Mouse (Mus musculus): ENCODE data around the gene C2cd4d. TPM values are rescaled to one million over a fixed set of nuclear protein-coding genes. Genes with fewer than 3 reads are reported as not detected.

Gene C2cd4d
- total RNA-seq, 2 experiments from 2014 or later: not detected

DNA sequence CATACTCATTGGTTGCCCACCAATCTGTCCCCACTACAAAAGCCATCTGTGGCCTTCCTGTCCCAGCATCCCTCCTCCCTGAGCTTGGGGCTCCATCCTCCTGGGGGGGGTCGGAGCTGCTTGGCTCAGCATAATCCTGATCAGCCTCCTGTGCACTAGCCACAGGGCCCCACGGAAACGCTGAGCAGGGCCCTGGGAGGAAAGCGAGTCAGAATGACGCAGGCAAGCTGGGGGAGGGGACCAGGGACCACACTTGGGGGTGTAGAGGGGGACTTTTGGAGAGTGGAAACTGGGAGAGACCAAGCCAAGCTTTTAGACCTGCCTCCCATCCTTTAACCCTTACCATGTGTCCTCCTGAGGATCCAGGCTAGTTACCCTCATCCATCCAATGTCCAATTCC is 13.6 kb downstream of the C2cd4d start:
- no peak for DNase-seq (ENCODE audit: low spot score)

DNA sequence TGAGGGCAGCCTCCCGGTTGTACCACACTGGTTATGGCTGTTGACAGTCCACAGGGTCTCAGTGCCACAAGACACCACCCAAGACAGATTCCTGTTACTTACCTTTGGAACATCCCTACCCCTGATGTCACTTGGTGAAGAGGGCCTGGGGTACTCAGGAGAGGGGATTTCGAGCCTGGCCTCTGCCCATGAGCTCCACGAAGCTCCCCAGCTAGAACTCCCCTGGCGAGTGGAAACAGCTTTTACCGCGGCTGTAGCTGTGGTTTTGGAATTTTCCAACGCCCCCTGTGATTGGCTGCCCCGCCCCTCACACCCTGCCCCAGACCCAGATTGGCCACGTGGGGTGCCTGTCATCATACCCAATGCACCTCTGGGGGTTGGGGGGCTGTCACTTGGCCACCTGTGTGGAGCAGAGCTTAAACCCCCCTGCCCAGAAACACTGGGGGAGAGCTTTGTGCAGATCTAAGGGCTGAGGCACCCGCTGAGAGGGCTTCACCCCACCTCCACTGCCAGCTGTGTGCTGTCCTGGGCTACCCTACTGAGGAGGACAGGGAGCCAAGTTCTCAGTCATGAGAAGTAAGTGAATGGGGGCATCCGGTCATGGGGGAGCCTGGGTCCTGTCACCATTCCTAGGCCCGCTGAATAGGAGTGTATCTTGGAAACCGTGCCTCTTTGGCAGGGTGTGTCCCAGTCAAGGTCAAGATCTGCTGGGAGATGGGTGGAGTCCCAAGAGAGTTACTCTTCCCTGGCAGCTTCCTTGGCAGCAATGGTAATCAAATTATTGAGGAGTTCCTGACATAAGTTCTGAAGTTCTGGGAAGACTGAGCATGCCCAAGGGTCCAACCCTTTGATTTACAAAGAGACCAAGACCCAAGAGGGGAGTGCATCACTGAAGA is 15.0 kb downstream of the C2cd4d start:
- no peak for DNase-seq (ENCODE audit: low spot score)

DNA sequence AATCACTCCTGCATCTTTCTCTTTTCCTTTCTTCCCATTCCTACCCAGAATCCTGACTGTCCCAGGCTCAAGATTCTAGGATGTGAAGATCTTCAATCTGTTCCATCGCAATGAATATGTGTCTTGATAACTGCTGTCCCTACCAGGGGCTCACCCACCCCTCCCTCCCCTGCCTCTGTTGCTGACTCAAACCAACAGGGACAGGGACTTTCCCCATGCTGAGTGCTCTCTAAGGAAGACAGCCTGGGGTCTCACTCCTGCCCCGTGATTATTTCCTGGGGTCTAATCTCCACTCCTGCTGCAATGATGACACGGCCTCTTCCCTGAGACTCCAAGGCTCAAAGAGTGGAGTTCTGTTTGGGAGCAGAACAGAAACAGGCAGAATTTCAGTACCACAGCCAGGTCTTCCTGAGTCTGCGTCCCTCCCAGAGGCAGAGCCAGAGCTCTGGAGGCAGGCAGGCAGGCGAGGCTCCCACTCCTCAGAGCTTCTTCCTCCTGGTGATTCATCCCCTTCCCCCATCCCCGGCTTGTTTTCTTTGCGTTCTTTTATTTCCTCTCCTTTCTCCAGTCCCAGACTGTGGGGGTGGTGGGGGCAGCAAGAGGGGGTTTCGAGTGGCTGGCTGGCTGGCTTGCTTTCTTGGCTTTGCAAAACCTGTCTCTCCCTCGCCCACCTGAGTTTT is 17.7 kb downstream of the C2cd4d start:
- DNase-seq (ENCODE audit: low spot score): no peak

DNA sequence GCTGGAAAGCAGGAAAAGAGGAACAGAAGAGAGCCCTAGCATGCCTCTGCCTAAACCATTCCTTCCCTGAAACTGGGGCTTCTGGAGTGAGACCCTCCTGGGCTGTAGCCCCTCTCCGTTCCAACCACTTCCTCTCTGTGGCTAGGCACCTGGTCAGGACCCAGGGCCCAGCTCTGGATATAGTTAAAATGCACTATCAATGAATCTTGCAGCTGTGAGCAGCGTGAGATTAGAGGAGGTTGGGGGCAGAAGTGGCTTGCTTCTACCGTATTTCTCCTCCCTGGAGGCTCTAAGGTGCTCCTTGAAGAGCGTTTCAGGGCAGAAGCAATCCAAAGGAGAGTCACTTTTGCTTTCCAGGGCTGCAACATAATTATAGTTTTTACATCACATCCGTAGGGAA is 20.1 kb downstream of the C2cd4d start:
- no peak for DNase-seq (ENCODE audit: low spot score)

DNA sequence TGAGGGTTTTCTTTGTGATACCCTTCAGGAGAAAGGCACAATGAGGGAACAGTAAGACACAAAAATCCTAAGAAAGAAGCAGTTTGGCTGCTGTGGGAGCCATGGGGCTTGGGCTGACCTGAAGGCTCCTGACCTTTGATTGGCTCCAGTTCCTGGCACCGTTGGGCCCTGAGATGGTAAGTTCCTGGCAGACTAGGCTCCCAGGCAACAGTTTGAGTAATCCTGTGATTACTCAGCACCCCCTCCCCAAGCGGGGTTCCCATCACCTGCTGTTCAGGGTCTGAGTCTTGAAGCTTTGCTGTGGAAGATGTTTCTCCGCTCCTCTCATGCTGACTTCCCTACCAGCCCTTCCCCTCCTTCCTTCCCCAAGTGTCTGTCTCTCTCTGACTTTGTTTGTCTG is 21.2 kb downstream of the C2cd4d start:
- DNase-seq (ENCODE audit: low spot score): no peak

DNA sequence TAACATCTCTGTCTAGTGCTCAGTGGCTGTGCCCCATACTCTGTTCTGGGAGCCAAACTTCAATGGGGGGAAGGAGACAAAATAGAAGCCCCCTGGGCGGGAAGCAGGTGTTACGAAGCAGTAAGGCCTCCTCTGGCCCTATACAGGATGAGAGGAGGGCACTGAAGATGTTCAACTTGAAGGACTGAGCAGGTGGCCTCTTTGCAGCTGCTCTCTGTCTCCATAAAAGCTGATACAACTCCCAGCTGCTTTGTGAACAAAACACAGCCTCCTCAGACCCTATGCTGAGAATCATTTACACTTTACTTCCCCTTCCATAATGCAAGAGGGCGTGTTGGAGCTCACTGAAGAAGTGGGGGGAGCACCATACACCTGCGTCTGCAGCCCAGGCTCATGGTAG is 24.4 kb downstream of the C2cd4d start:
- DNase-seq (ENCODE audit: low spot score): no peak

DNA sequence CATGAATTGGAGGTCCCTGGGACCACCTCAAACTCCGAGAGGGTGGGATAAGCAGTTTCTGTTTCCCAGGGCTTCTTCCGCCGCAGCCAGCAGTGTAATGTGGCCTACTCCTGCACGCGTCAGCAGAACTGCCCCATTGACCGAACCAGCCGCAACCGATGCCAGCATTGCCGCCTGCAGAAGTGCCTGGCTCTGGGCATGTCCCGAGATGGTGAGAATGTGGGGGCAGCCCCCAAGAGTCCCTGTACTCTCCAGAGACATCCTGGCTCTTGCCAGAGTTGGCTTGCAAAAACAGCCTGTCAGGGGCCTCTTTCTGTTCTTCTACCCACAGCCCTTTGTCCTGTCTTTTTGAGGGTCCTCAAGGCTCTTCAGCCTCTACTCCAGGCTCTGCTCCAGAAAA is 25.2 kb downstream of the C2cd4d start:
- no peak for DNase-seq (ENCODE audit: low spot score)

DNA sequence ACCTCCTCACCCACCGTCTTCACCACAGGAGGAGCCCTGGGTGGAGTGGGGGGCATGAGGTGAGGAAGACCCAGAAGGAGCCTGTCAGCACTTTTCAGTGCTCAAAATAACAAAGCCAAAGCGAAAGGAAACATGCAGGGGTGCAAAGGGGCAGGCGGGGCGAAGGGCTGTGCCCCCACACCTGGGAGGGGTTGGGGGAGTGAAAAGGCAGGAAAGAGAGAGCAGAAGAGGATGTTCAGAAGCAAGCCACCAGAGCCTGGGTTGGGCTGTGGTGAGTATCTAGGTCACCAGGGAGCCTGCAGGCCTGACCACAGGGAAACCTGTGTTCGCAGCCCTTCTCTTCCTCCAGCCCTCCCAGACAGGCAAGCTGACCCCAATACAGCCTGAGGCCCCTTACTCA is 25.8 kb downstream of the C2cd4d start:
- no peak for DNase-seq (ENCODE audit: low spot score)

DNA sequence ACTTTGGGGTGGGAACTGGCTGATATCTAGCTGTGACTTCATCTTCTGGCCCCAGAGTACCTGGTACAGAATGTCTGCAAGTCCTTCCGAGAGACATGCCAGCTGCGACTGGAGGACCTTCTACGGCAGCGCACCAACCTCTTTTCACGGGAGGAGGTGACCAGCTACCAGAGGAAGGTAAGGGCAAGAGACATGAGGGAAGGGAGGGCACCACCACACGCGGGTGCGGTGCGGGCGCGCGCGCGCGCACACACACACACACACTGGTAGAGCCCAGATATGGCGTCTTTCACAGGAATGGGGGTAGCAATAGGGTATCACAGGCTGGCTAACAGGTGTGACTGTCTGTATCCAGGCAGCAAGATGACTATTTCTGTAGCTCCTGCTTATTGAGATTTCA is 27.2 kb downstream of the C2cd4d start:
- no peak for DNase-seq (ENCODE audit: low spot score)

DNA sequence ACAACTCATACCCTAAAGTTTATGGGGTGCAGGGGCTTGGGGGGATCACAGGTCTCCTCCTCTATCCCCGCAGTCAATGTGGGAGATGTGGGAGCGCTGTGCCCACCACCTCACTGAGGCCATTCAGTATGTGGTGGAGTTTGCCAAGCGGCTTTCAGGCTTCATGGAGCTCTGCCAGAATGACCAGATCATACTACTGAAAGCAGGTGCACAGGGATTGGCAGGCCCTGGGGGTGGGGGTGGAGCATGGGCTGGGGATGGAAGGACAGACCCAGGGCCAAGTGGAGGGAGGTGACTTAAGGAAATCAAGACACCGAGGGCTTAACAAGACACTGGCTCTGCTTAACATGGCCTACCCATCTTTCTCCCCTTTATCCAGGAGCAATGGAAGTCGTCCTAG is 28.8 kb downstream of the C2cd4d start:
- no peak for DNase-seq (ENCODE audit: low spot score)

DNA sequence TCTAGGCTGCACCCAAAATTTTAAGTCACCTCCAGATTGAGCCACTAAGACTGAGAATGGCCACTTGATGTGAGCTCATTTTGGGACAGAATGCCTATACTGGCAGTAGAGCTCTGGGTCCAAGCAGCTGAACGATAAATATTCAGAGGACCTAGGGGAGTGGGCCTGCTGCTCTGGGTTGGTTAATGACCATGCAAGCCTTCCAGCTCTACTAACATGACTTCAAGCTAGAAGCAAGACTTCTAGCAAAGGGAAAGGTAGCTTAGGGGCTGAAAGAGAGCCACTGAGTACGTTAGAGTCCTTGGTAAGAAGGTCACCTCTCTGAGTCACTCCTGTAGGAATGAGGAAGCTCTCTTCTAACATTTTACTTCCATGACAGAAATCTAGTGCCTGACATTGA is 29.9 kb downstream of the C2cd4d start:
- DNase-seq (ENCODE audit: low spot score): no peak

DNA sequence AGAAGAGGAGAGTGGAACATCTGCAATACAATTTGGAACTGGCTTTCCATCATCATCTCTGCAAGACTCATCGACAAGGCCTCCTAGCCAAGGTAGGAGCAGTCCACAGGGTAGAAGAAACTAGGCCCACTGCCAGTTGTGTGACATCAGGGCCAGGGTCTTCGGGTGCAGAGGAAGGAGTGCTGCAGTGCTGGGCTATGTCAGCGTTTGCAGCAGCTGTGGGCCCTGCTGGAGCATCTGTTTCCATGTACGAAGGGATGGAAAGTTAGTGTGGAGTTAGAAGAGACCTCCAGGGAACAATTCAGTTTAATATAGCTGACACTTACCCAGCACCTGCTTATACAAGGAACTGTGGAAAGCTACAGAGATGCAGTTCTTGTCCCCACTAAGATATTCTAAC is 30.8 kb downstream of the C2cd4d start:
- DNase-seq (ENCODE audit: low spot score): no peak

DNA sequence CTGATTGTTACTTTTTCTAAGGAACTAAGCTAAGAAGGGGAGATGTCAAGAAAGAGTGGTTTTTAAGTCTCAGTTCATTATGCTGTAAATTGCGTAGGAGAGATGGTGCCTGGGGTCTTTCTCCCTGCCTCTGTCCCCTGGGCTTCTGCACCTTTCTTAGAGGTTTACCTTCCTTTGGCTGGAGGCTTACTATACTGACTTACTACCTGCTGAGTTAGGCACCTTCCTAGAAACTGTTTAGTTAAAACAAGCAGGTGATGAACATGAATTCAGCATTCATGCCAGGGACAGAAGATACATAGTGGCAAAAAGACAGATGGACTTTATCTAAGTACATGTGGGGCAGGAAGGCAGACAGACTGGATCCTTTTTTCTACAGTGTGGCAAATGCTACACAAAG is 34.1 kb downstream of the C2cd4d start:
- DNase-seq (ENCODE audit: low spot score): no peak

DNA sequence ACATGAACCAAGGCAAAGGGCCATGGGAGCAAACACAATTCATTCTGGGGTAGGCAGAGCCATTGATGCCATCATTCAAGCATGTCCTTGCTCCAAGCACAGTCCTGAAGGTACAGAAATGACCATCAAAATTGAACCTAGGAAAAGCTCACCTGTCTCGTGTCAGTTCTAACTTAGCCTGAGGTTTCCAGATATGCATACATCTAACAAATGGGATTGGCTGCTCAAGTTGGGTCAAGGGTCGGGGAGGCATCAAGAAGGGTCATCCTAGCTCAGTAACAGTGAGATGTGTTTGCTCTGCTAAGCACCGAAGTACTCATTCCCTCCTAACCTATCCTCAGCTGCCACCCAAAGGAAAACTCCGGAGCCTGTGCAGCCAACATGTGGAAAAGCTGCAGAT is 34.6 kb downstream of the C2cd4d start:
- DNase-seq (ENCODE audit: low spot score): no peak

DNA sequence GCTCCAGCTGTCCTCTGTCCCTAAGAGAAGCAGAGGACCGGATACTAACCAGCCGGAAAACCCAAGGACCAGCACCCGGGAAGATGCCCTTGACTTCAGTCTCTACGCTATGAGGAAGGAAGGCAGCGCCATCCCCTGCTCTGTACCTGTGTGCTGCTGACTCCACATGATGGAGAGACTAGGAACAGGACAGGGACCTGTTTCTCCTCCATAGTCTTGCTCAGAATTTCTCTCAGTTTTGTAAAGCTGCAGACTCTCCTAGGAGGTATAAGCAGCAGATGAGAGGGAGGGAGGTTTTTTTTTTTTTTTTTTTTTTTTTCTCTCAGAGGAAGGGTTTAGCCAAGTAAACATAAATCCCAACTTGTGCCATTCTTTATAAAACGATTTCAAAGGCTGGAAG is 36.0 kb downstream of the C2cd4d start, which contains the start of gene Lingo4:
Gene Lingo4, plus strand, starts transcription at position 301 of the 400 bp plus-strand sequence.
- DNase-seq (ENCODE audit: low spot score): no peak

DNA sequence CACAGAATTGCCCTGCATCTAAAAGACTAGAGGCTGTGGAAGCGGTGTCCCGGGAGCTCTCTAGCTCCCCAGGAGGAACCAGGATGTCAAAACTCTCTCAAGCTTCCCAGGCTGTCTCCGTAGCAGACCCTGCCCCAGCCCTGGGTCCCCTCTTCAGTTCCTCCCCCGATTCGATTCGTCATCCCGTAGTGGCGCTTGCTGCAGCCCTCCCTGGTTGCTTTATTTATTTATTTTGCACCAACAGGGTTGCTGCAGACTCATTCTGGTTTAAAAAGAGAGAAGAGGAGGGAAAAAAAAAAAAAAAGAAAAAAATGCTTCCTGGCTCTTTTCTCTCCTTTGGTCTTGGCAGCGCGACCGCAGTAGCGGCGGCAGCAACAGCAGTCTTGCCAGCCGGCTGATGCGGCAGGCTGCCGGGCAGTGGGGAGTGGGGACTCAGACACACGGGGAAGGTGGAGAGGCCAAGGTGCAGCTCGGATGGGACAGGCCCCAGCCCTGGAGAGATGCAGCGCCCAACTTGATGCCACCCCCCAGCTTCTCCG is 36.8 kb downstream of the C2cd4d start:
- no peak for DNase-seq (ENCODE audit: low spot score)

DNA sequence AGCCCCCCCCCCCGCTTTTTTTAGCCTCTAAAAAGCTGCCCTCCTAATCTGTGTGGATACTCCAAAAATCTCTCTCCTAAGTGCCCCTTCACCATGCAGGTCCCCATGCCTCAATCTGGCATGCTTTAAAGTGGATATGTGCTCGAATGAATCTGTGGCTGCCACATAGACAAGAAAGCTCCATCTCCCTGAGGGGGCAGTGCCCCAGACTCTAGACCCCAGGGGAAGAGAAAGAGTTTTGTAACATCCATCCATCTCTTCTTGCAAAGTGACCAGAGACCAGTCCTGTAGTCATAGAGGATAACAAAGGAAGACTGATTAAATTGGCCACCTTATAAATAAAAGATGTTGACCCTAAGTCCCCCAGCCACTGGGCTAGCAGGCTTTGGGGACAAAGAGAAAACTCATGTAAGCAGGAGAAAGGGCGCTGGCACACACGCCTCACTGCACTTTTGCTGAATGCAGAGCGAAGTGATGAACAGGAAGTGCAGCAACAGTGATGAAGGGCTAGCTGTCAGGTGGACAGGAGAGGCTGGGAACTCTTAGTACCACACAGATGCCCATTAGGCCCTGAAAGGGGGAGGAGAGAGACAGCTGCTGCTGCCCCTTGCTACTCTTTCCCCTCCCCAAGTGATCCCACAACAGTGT is 37.5 kb downstream of the C2cd4d start:
- no peak for DNase-seq (ENCODE audit: low spot score)

DNA sequence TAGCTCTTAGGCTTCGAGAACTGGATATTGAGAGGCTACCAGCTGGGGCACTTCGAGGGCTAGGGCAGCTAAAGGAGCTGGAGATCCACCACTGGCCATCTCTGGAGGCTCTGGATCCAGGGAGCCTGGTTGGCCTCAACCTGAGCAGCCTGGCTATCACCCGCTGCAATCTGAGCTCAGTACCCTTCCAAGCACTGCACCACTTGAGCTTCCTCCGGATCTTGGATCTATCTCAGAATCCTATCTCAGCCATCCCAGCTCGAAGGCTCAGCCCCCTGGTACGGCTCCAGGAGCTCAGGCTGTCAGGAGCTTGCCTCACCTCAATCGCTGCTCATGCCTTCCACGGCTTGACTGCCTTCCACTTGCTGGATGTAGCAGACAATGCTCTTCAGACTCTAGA is 40.2 kb downstream of the C2cd4d start:
- DNase-seq (ENCODE audit: low spot score): peak; percentile 18

DNA sequence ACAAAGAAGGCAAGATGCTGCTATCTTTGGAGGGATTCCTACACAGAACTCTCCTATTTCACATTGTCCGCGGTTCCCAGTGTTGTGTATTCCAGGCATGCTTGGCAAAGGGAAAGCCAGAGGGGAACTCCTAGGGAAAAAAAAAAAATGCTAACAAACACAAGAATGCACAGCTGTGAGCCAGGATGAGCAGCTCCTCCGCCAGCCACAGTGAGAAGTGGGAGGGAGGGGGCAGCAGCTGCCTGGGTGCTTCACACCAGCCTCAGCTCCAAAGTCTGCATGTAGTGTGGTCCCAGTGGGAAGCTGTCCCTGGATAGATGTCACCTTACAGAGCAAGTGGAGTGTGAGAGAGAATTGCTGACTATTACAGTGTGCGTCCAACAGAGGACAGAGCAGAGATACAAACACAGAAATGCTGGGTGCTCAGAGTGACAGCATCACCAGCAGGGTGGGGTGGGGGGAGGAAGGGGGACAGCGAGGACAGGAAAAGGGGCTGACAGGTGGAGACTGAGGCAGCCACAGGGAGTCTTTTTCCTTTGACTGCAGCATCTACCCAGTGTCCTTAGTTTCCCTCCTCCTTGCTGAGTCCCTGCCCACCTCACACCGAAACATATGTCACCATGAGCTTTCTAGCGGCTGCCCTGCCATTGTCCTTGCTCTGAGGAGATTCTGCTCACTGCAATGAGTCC is 42.3 kb downstream of the C2cd4d start:
- DNase-seq (ENCODE audit: low spot score): no peak

DNA sequence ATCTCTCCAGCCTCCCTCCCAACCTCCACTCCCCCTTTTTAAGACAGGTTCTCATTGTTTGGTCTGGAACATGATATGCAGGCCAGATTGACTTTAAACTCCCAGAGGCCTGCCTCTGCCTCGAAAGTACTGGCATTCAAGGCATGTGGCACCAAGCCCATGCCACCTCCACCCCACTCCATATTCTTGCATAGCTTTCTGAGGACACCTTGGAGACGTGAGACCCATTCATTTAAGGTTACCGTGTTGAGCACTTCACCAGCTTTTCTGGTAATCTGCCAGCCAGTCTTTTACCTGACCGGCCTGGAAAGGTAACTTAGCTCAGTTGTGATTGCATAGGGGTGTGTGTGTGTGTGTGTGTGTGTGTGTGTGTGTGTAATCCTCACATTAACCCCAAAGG is 43.3 kb downstream of the C2cd4d start:
- no peak for DNase-seq (ENCODE audit: low spot score)

DNA sequence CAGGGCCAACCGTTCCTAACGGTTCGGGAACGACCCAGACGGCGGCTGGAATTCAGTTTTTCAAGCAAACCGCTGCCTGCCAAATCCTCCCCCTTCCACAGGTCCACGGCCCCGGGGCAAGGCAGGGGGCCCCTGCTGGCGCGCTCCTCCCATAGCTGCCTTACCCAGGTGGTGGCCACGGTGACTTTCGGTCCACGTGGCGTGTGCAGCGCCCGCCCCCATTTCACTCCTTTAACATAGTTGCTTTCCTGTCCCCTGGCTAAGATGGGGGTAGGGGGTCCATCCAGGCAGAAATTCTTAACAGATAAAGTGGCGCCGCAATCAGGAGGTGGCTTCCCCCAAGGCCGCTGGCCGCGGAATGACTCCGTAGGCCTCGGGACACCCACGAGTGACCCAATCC is 50.3 kb downstream of the C2cd4d start:
- DNase-seq (ENCODE audit: low spot score): no peak
